Mouse (Mus musculus) midbrain, postnatal 0 days (tissue): ENCODE results near the gene Arhgap33. TPM values are rescaled to one million over a fixed set of nuclear protein-coding genes. Genes with fewer than 3 reads are reported as not detected.

Source experiments
- ATAC-seq: fragments of 200-750 bp; cut with Nextera tagmentation; 2 replicates; pipeline ENCODE4 v1.8.0; 2017; ENCODE audit warnings: moderate number of reproducible peaks, mild to moderate bottlenecking, moderate TSS enrichment, moderate library complexity; ENCODE audit not compliant: low FRiP score
- DNase-seq: peaks from one replicate; pipeline ENCODE4 v3.0.0-alpha.2; 2015; ENCODE audit warnings: low spot score
- H3K27ac ChIP-seq: fragments of 300-500 bp; sonication (generic); 2 replicates; pipeline ENCODE4 v1.5.1; 2014; ENCODE audit warnings: low read depth, mild to moderate bottlenecking, low read length, mixed read lengths
- H3K27me3 ChIP-seq: fragments of 300-500 bp; sonication (generic); 2 replicates; pipeline ENCODE4 v1.6.1; 2014; ENCODE audit warnings: low read length, control low read depth, mixed read lengths; ENCODE audit not compliant: insufficient read depth
- H3K36me3 ChIP-seq: fragments of 300-500 bp; sonication (generic); 2 replicates; pipeline ENCODE4 v1.6.1; 2014; ENCODE audit warnings: low read length, control low read depth, mixed read lengths; ENCODE audit not compliant: insufficient read depth
- H3K4me1 ChIP-seq: fragments of 300-500 bp; sonication (generic); 2 replicates; pipeline ENCODE4 v1.6.1; 2014; ENCODE audit warnings: mild to moderate bottlenecking, control low read depth, antibody characterized with exemption, low read length, mixed read lengths; ENCODE audit not compliant: insufficient read depth
- H3K4me2 ChIP-seq: fragments of 300-500 bp; sonication (generic); 2 replicates; pipeline ENCODE4 v1.6.1; 2014; ENCODE audit warnings: low read depth, mild to moderate bottlenecking, low read length, mixed read lengths; ENCODE audit not compliant: poor library complexity, severe bottlenecking
- H3K4me3 ChIP-seq: fragments of 300-500 bp; sonication (generic); 2 replicates; pipeline ENCODE4 v1.5.1; 2014; ENCODE audit warnings: low read depth, mild to moderate bottlenecking, low read length, moderate library complexity
- H3K9ac ChIP-seq: fragments of 300-500 bp; sonication (generic); replicated peaks from 2 replicates; pipeline ENCODE4 v1.6.1; 2014; ENCODE audit warnings: mild to moderate bottlenecking, low read length, moderate library complexity, mixed read lengths; ENCODE audit not compliant: poor library complexity, severe bottlenecking
- H3K9me3 ChIP-seq: fragments of 300-500 bp; sonication (generic); 2 replicates; pipeline ENCODE4 v1.6.1; 2016; ENCODE audit warnings: low read length, control low read depth
- CTCF ChIP-seq: IDR thresholded peaks from 2 replicates; pipeline ENCODE4 v1.5.1; 2016; ENCODE audit warnings: antibody characterized with exemption, mild to moderate bottlenecking
- WGBS: fragments of 180-500 bp; shearing (Covaris S2); extraction: QIAGEN DNeasy Blood & Tissue Kit; methylation state at CpG from one replicate; pipeline ENCODE4 v1.1.7; 2014; 5-methylcytosine and 5-hydroxymethylcytosine counted together
- polyA plus RNA-seq: library from polyadenylated mRNA; unstranded; fragments of >200 nt; fragmentation: Nextera tagmentation; extraction: Ambion mirVana; gene quantifications from 2 replicates; pipeline ENCODE4 v1.2.1, GENCODE M21; 2015
- total RNA-seq: library from RNA; depleted of rRNA; stranded (reverse); fragments of >200 nt; gene quantifications from 2 replicates; pipeline ENCODE4 v1.2.3, GENCODE M21; 2014

Gene Arhgap33
- total and polyA plus RNA-seq, 2 experiments from 2014 or later: 68.2 to 113 TPM

DNA sequence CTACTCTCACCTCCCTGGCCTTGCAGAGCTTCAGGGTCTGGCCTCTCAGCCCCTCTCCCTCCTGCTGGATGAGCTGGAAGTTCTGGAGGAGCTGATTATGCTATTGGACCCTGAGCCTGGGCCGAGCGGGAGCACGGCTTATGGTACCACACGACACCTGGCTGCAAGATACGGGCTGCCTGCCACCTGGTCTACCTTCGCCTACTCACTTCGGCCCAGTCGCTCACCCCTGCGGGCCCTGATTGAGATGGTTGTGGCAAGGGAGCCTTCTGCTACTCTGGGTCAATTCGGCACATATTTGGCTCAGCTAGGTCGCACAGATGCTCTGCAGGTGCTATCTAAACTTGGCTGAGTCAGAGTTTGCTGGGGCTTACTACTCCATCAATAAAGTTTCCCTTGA, 32.7 kb upstream of the Arhgap33 start:
- Histone ChIP-seq H3K4me1 (no peaks in the 10 kb centered on the region), H3K4me3 (no peak overlapping the region), H3K36me3 (peaks cover 61% of the 10 kb centered on the region), H3K9me3 (no peaks in the 10 kb centered on the region), H3K27me3 (no peaks in the 10 kb centered on the region), H3K4me2 (no peak overlapping the region), H3K9ac (no peak overlapping the region), H3K27ac (no peak overlapping the region)
- no peak for TF ChIP-seq CTCF
- DNase-seq (no peak), ATAC-seq (no peak)
- 92% methylated on average over 11 of the region's 11 CpGs for WGBS

DNA sequence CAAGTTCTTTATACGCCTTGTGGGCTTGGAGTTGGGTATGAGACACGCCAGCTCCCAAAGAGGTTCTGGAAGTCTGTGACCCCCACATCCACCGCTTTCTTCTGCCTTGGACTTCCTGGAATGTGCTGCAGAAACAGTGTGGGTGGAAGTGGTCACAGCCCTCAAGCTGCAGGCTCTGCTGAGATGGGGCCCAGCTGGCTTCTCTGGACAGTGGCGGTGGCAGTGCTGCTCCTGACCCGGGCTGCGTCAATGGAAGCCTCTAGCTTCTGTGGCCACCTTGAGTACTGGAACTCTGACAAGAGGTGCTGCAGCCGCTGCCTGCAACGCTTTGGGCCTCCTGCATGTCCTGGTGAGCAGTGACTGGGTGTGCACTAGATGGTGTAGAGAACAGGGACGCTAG, 31.2 kb upstream of the Arhgap33 start:
- no peak overlapping the region for H3K27ac ChIP-seq
- no peak for TF ChIP-seq CTCF
- no peak overlapping the region for H3K4me3 ChIP-seq
- H3K36me3 ChIP-seq: peaks cover 50% of the 10 kb centered on the region
- H3K4me1 ChIP-seq: no peaks in the 10 kb centered on the region
- no peaks in the 10 kb centered on the region for H3K27me3 ChIP-seq
- no peak overlapping the region for H3K4me2 ChIP-seq
- ATAC-seq (no peak), DNase-seq (no peak)
- H3K9ac ChIP-seq: no peak overlapping the region
- WGBS: 90% methylated on average over 9 of the region's 9 CpGs
- no peaks in the 10 kb centered on the region for H3K9me3 ChIP-seq

DNA sequence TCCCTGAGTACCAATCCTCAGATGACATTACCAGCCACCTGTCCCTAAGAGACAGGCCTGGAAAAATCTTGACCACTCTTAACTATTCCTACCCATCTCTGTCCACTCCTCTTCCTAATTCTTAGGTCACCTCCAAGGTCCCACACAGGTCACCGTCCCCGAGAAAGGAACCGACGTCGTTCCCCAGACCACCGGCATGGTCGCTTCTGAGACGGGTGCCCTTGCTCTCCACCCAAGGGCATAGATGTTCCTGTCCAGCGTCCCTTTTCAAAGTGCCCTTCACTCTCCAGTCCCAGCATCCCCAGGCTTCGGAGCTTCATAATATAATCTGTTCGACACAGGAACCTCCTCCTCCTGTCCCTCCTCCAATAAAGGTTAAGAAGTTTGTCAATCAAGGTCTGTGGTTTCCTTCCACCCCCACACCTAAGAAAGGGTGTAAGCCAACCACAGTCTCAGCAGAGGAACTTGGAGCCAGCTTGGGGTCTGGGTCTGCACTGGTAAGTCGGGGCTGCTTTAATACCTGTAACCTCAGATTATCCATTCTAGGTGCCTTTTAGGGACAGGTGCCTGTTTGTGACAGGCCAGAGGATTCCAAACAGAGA, 30.2 kb upstream of the Arhgap33 start, which contains the start of gene Igflr1:
Gene Igflr1, plus strand, starts transcription at position 458 of the 602 bp plus-strand sequence.
- WGBS: 95% methylated on average over 12 of the region's 12 CpGs
- no peak within 1 kb of the TSS; the same call in 1 of the 2 replicates for H3K4me2 ChIP-seq
- H3K9ac ChIP-seq: no peak within 1 kb of the TSS
- no peaks in the 10 kb centered on the region for H3K4me1 ChIP-seq
- no peak for DNase-seq
- no peaks in the 10 kb centered on the region for H3K27me3 ChIP-seq
- TF ChIP-seq CTCF: no peak
- H3K27ac ChIP-seq: no peak within 1 kb of the TSS
- peaks cover 41% of the 10 kb centered on the region for H3K36me3 ChIP-seq
- ATAC-seq: no peak
- H3K9me3 ChIP-seq: no peaks in the 10 kb centered on the region
- no peak within 1 kb of the TSS for H3K4me3 ChIP-seq

DNA sequence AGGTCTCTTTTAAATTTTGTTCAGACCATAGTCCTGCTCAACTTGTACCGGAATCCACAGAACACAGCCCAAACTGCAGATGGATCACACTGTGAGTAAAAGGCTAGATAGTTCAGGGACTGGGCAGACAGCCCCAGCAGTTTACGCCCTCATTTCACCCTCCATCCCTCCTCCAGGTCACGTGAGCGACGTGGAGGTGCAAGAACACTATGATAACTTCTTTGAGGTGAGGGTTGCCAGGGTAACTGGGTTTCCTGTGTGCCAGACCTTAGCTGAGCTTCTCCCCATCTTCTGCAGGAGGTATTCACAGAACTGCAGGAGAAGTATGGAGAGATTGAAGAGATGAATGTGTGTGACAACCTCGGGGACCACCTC, 29.0 kb upstream of the Arhgap33 start:
- 25% methylated on average over 6 of the region's 6 CpGs for WGBS
- Histone ChIP-seq H3K4me3 (peak overlapping the region; percentile 63), H3K4me2 (peak overlapping the region; percentile 78), H3K27me3 (no peaks in the 10 kb centered on the region), H3K27ac (peak overlapping the region; percentile 86), H3K4me1 (no peaks in the 10 kb centered on the region), H3K9ac (peak overlapping the region; percentile 75), H3K36me3 (peaks cover 29% of the 10 kb centered on the region), H3K9me3 (no peaks in the 10 kb centered on the region)
- 0 out of 2 replicates have a peak, but pooled peaks have one; percentile 1 for TF ChIP-seq CTCF
- no peak for DNase-seq
- ATAC-seq: no peak

DNA sequence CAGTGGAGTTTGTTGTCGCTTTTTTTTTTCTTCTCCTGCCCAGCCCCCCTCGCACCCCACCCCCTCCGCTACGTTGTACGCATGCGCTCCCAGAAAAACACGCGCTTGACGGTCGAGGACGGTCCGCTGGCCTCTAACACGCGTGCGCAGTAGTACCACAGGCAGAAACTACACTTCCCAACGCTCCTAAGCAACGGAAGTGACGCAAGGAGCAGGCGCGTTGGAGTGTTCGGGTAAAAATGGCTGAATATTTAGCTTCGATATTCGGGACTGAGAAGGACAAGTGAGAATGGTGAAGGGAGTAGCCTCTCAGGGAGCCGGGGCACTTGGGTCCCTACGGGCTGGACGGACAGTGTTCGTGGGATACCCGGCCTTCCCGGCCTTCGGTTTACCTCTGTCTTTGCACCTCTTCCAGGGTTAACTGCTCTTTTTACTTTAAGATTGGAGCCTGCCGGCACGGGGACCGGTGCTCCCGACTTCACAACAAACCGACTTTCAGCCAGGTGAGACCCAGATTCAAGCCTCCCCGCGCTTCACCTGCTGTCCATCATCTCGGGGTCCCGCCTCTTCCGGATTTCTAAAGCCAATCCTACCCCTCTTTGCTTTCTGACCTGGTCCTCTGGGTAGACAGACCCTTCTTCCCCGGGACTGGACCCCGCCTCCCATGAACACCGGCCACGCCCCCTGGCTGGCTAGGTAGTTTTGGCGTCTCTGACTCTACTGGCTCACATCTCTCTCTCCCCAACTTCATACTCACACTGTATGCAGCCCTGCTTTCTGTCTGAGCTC, 28.5 kb upstream of the Arhgap33 start, which contains the start of the genes U2af1l4, Gm49396 and Psenen:
Gene U2af1l4, plus strand, starts transcription at position 185 of the 789 bp plus-strand sequence.
Gene Gm49396, plus strand, starts transcription at position 228 of the 789 bp plus-strand sequence.
Gene Psenen, minus strand, starts transcription at position 511 of the 789 bp plus-strand sequence.
- TF ChIP-seq CTCF: peak; percentile 17; the same call in 1 of the 2 replicates

More for the DNA sequence above, 28.5 kb upstream of the Arhgap33 start, which contains the start of the genes U2af1l4, Gm49396 and Psenen:
- ATAC-seq (peak; percentile 86), DNase-seq (peak; percentile 99)
- Histone ChIP-seq H3K36me3 (peaks cover 23% of the 10 kb centered on the region), H3K4me3 (peak within 1 kb of the TSS; percentile 63), H3K9ac (peak within 1 kb of the TSS; percentile 75), H3K27me3 (no peaks in the 10 kb centered on the region), H3K27ac (peak within 1 kb of the TSS; percentile 86), H3K4me2 (peak within 1 kb of the TSS; percentile 79), H3K9me3 (no peaks in the 10 kb centered on the region), H3K4me1 (no peaks in the 10 kb centered on the region)
- WGBS: under 1% methylated on average over 45 of the region's 45 CpGs
